Mouse (Mus musculus): Measurements from ENCODE around the gene Thumpd2. TPM values are rescaled to one million over a fixed set of nuclear protein-coding genes. Genes with fewer than 3 reads are reported as not detected.

The Thumpd2 gene
- 12.4 and 13.5 TPM in 2 replicates for polyA plus RNA-seq (2015; fragmentation: Nextera tagmentation; extraction: Ambion mirVana)

DNA sequence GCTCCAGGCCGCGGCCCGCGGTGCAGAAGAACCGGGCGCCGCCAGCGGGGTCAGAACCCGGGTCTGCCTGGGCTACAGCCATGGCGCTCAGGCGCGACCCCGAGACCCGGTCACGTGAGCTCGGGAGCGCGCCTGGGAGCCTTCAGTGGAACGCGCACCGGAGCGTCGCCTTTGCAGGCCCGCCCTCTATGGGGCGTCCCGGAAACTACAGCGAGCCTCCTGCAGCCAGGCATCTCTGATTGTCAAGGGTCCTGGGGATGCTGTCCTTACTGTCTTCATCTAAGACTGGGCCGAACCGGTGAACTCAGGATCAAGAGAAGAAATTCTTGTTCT, at the start of gene Thumpd2:
Thumpd2 (minus strand) TSS at position 104 of the 333 bp plus-strand sequence.
- WGBS, result 1% methylated on average over 29 of the region's 29 CpGs
- peak; percentile 89 for ATAC-seq (ENCODE audit: insufficient number of reproducible peaks, low FRiP score, low TSS enrichment, low read depth)
- 0 out of 2 replicates have a peak, but pooled peaks cover 6% of the 10 kb centered on the region for H3K4me1 ChIP-seq
- peak within 1 kb of the TSS; percentile 70 for H3K27ac ChIP-seq (replicated peaks)
- no peaks in the 10 kb centered on the region for H3K27me3 ChIP-seq
- H3K4me3 ChIP-seq (replicated peaks), result peak within 1 kb of the TSS; percentile 98
- H3K36me3 ChIP-seq, result no peaks in the 10 kb centered on the region
- H3K4me2 ChIP-seq (replicated peaks), result peak within 1 kb of the TSS; percentile 54
- H3K9me3 ChIP-seq (replicated peaks), result no peaks in the 10 kb centered on the region
- peak within 1 kb of the TSS; percentile 91 for H3K9ac ChIP-seq

DNA sequence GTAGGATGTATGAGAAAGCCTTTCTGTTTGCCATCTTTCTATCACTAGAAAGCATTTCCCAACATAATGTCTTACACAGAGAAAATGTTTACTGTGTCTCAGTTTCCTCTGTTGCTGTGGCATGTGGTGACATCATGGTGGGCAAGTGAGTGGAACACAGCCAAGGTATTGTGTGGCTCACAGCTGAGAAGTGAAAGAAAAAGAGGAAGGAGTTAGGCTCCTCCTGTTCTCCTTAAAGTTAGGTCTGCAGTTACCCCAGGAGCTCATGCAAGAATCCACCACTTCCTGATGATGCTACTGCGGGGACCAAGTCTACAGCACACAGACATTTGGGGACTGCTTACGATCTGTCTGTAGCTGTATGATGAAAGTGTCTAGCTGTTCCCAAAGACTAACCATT, 39.4 kb upstream of the Thumpd2 start:
- Histone ChIP-seq H3K27ac (replicated peaks) (no peak overlapping the region), H3K4me3 (replicated peaks) (no peak overlapping the region)
- WGBS, result 81% methylated on average over 2 of the region's 2 CpGs

DNA sequence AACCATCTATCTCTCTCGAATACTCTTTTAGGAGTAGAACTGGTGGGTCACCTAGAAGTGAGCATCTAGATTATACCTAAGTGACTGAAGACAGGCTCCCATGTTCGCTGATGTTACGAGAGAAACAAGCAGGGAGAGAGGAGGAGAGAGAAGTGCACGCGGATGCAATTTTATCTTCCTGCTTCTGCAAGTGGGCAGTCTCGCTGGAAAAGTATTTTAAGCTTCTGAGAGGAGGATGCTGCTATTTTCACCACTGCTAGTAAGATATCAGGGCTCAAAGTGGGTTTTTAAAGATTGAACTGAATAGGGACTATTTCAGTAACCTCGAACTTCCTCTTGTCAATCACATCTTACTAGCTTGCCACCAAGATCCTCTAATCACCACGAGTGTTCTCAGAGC, 38.0 kb upstream of the Thumpd2 start:
- Histone ChIP-seq H3K9ac (no peak overlapping the region), H3K9me3 (replicated peaks) (no peaks in the 10 kb centered on the region), H3K36me3 (no peaks in the 10 kb centered on the region), H3K27me3 (no peaks in the 10 kb centered on the region), H3K4me3 (replicated peaks) (no peak overlapping the region), H3K4me1 (no peaks in the 10 kb centered on the region), H3K4me2 (replicated peaks) (no peak overlapping the region), H3K27ac (replicated peaks) (no peak overlapping the region)
- 57% methylated on average over 8 of the region's 8 CpGs for WGBS
- ATAC-seq (ENCODE audit: insufficient number of reproducible peaks, low FRiP score, low TSS enrichment, low read depth), result no peak

More for the DNA sequence above, 39.4 kb upstream of the Thumpd2 start:
- no peaks in the 10 kb centered on the region for H3K27me3 ChIP-seq
- no peak overlapping the region for H3K4me2 ChIP-seq (replicated peaks)
- no peak overlapping the region for H3K9ac ChIP-seq
- no peak for ATAC-seq (ENCODE audit: insufficient number of reproducible peaks, low FRiP score, low TSS enrichment, low read depth)
- no peaks in the 10 kb centered on the region for H3K36me3 ChIP-seq
- no peaks in the 10 kb centered on the region for H3K4me1 ChIP-seq
- H3K9me3 ChIP-seq (replicated peaks), result no peaks in the 10 kb centered on the region

DNA sequence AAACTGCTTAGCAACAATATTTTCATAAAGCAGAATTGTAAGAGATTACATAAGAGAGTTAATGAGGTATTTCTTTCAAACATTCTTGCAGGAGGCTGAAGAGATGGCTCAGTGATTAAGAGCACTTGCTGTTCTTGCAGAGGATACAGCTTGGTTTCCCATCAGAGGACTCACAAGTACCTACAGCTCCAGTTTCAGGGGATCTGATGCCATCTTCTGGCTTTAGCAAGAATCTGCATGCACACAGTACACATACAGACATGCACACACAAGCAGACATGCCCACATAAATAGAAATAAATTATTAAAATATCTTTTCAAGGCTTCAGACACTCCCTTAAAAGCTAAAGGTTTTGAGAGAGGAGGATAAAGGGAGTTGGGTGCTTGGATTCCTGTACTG, 33.6 kb upstream of the Thumpd2 start:
- no peaks in the 10 kb centered on the region for H3K4me1 ChIP-seq
- ATAC-seq (ENCODE audit: insufficient number of reproducible peaks, low FRiP score, low TSS enrichment, low read depth), result no peak
- no peak overlapping the region for H3K27ac ChIP-seq (replicated peaks)
- H3K9me3 ChIP-seq (replicated peaks), result no peaks in the 10 kb centered on the region
- H3K4me3 ChIP-seq (replicated peaks), result no peak overlapping the region
- no peaks in the 10 kb centered on the region for H3K36me3 ChIP-seq
- no peak overlapping the region for H3K9ac ChIP-seq
- H3K27me3 ChIP-seq, result no peaks in the 10 kb centered on the region
- H3K4me2 ChIP-seq (replicated peaks), result no peak overlapping the region

DNA sequence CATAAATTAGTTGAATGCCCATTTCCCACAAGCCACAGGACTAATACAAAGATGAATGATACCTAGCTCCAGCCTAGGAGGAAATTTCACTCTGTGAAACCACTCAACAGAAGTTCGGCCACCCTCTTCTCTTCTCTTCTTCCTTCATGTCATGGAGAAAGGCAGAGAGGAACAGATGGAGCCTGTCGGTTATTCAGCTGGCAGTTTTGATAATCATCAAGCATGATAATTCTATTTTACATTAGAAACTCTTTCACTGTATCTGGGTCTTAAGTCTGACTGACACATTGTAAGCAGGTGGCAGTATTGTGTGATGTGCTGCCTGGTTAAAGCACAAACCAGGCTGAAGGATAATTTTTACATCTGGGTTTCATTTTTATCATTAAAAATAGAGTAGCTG, 31.6 kb upstream of the Thumpd2 start:
- Histone ChIP-seq H3K27me3 (no peaks in the 10 kb centered on the region), H3K27ac (replicated peaks) (no peak overlapping the region), H3K4me2 (replicated peaks) (no peak overlapping the region), H3K36me3 (no peaks in the 10 kb centered on the region), H3K4me1 (no peaks in the 10 kb centered on the region), H3K4me3 (replicated peaks) (no peak overlapping the region), H3K9me3 (replicated peaks) (no peaks in the 10 kb centered on the region), H3K9ac (no peak overlapping the region)
- 57% methylated on average over 2 of the region's 2 CpGs for WGBS
- ATAC-seq (ENCODE audit: insufficient number of reproducible peaks, low FRiP score, low TSS enrichment, low read depth), result no peak

DNA sequence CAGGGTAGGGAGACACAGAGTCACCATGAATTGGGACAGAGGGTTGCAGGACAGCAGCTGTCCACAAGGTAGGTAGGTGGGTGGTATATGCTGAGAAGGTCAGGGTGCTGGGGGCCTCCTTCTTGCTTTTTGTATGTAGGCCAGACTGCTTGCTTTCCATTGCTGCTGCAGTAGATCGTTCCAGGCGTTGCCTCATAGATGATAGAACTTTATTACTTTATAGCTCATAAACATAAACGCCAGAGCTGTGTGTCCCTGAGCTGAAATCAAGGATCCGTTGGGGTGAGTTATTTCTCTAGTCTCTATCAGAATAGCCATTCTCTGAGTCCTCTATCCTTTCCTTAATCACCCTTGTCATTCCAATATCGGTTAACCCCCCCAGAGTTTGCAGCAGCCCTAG, 27.9 kb upstream of the Thumpd2 start:
- Histone ChIP-seq H3K9ac (no peak overlapping the region), H3K4me2 (replicated peaks) (no peak overlapping the region), H3K4me3 (replicated peaks) (no peak overlapping the region), H3K9me3 (replicated peaks) (no peaks in the 10 kb centered on the region), H3K4me1 (no peaks in the 10 kb centered on the region), H3K36me3 (no peaks in the 10 kb centered on the region), H3K27ac (replicated peaks) (no peak overlapping the region), H3K27me3 (no peaks in the 10 kb centered on the region)
- WGBS, result 87% methylated on average over 5 of the region's 5 CpGs
- ATAC-seq (ENCODE audit: insufficient number of reproducible peaks, low FRiP score, low TSS enrichment, low read depth), result no peak

DNA sequence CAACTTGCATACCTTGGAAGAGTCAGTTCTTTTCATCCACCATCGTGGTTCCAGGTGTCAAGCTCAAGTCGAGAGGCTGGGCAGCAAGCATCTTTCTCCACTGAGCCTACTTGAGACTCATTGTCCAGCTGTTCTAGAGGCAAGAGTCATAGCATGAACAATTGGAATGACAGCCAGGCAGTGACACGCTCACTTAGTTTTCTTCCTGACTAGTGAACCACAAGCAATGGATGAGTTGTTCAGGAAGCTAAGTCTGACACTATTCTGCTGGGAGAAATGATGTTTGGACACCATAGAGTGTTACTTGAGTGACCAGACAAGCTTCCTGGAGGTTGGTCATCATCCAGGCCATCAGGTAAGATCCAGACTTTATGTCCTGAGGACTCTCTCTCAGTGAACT, 24.0 kb upstream of the Thumpd2 start:
- no peak overlapping the region for H3K4me2 ChIP-seq (replicated peaks)
- no peaks in the 10 kb centered on the region for H3K36me3 ChIP-seq
- no peaks in the 10 kb centered on the region for H3K4me1 ChIP-seq
- H3K27ac ChIP-seq (replicated peaks), result no peak overlapping the region
- 56% methylated on average over 3 of the region's 3 CpGs for WGBS
- ATAC-seq (ENCODE audit: insufficient number of reproducible peaks, low FRiP score, low TSS enrichment, low read depth), result no peak
- H3K27me3 ChIP-seq, result no peaks in the 10 kb centered on the region
- H3K4me3 ChIP-seq (replicated peaks), result no peak overlapping the region
- H3K9ac ChIP-seq, result no peak overlapping the region
- H3K9me3 ChIP-seq (replicated peaks), result no peaks in the 10 kb centered on the region

DNA sequence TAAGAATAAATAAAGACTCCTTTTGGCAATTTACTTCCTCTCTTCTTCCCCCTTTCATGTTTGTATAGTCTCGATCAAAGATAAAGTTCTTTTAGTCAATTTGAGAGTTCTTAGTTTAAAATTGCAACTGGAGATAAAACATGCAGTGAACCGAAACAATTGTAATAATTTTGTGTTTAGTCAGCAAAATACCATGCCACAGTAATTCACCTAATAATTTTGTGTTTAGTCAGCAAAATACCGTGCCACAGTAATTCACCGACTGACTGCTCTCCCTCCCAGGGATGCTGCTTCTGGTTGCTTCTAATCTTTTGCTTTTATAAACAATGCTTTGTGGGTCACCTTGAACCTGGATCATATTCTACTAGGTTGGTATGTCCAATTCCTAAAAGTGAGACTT, 22.9 kb upstream of the Thumpd2 start:
- H3K4me2 ChIP-seq (replicated peaks), result no peak overlapping the region
- no peaks in the 10 kb centered on the region for H3K36me3 ChIP-seq
- no peak overlapping the region for H3K4me3 ChIP-seq (replicated peaks)
- no peak for ATAC-seq (ENCODE audit: insufficient number of reproducible peaks, low FRiP score, low TSS enrichment, low read depth)
- no peaks in the 10 kb centered on the region for H3K9me3 ChIP-seq (replicated peaks)
- no peak overlapping the region for H3K27ac ChIP-seq (replicated peaks)
- WGBS, result 75% methylated on average over 4 of the region's 4 CpGs
- no peaks in the 10 kb centered on the region for H3K4me1 ChIP-seq
- no peak overlapping the region for H3K9ac ChIP-seq
- no peaks in the 10 kb centered on the region for H3K27me3 ChIP-seq

DNA sequence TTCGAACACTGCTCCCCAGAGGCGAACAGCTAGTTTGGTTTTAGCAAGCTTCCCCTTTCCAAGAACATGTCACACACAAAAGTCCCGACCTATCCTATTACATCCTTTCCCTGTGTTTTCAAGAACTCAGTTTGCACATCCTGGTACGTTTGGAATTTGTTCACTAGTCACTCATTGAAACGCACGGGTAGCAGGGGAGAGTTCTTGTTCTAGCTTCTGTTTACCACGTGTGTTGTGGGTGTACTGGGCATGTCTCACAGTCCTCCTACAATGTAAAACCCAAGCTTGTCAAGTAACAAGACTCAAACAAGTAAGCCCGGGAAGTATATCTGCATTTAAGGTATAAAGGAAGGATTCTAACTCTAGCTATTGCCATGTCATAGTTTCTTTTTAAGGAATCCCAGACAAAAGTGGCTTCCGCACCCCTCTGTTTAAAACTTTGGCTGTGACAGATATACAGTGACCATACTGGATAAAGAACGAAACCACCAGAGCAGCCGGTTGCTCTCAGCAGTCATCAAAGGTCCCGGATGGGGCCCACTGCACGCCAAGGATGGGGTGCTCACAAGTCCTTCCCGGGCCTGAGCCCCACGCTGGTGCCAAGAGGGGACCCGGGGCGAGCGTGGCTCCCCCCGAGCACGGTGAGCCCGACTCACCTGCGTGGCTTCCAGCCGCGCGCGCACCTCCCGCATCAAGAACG, 453 bp downstream of the Thumpd2 start:
- H3K9ac ChIP-seq, result peak overlapping the region; percentile 91
- H3K4me1 ChIP-seq, result 0 out of 2 replicates have a peak, but pooled peaks cover 6% of the 10 kb centered on the region
- ATAC-seq (ENCODE audit: insufficient number of reproducible peaks, low FRiP score, low TSS enrichment, low read depth), result peak; percentile 79
- no peaks in the 10 kb centered on the region for H3K36me3 ChIP-seq
- H3K9me3 ChIP-seq (replicated peaks), result no peaks in the 10 kb centered on the region
- H3K4me2 ChIP-seq (replicated peaks), result peak overlapping the region; percentile 54
- peak overlapping the region; percentile 98 for H3K4me3 ChIP-seq (replicated peaks)
- 8% methylated on average over 28 of the region's 28 CpGs for WGBS
- no peaks in the 10 kb centered on the region for H3K27me3 ChIP-seq
- peak overlapping the region; percentile 70 for H3K27ac ChIP-seq (replicated peaks)

DNA sequence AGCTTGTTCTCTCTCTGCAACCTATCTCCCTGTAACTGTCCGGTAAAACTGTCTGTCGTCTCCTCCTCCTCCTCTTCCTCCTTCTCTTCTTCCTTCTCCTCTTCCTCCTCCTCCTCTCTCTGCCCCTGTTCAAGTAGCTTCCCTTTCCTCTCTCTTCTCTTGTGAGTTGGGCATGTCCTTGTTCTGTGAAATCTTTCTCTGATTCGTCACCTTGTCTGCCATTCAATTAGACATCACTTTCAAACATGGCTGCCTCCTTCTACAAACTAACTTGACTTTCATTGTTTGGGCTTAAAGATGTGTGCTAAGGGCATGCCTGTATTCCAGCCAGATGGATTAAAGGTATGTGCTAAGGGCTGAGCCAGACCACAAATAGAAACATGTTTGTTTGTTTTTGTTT, 1.5 kb downstream of the Thumpd2 start:
- Histone ChIP-seq H3K4me3 (replicated peaks) (no peak overlapping the region), H3K9me3 (replicated peaks) (no peaks in the 10 kb centered on the region), H3K36me3 (no peaks in the 10 kb centered on the region), H3K9ac (no peak overlapping the region), H3K27ac (replicated peaks) (no peak overlapping the region), H3K4me2 (replicated peaks) (no peak overlapping the region), H3K4me1 (0 out of 2 replicates have a peak, but pooled peaks cover 6% of the 10 kb centered on the region), H3K27me3 (no peaks in the 10 kb centered on the region)
- ATAC-seq (ENCODE audit: insufficient number of reproducible peaks, low FRiP score, low TSS enrichment, low read depth), result no peak
- WGBS, result 90% methylated on average over 3 of the region's 3 CpGs

DNA sequence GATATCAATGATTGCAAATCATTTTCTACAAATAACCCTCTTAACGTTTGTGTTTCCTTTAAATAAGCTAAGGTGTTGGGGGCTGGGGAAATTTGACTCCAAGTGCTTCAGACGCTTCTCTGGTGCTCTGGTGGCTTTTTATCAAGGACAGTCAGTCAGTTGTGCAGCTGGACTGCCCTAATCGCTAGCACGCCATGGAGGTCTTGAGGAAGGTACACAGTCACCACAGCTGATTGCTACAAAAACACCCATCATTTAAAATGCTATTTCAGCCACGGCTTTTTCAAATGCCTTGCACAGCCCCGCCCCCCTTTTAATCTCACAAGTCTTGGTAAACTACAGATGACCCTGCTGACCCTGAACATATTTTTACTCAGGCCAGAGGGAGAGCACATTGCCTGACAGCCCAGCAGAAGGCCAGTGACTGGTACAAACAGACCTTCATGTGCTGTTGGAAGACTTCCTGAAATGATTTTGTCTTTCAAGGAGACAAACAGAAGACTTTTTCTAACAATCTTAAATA, 2.5 kb downstream of the Thumpd2 start:
- no peak for ATAC-seq (ENCODE audit: insufficient number of reproducible peaks, low FRiP score, low TSS enrichment, low read depth)
- H3K9me3 ChIP-seq (replicated peaks), result no peaks in the 10 kb centered on the region
- 54% methylated on average over 6 of the region's 6 CpGs for WGBS
- no peak overlapping the region for H3K4me2 ChIP-seq (replicated peaks)
- no peak overlapping the region for H3K4me3 ChIP-seq (replicated peaks)
- no peaks in the 10 kb centered on the region for H3K27me3 ChIP-seq
- no peak overlapping the region for H3K9ac ChIP-seq
- H3K36me3 ChIP-seq, result no peaks in the 10 kb centered on the region
- H3K27ac ChIP-seq (replicated peaks), result no peak overlapping the region
- 0 out of 2 replicates have a peak, but pooled peaks cover 6% of the 10 kb centered on the region for H3K4me1 ChIP-seq

DNA sequence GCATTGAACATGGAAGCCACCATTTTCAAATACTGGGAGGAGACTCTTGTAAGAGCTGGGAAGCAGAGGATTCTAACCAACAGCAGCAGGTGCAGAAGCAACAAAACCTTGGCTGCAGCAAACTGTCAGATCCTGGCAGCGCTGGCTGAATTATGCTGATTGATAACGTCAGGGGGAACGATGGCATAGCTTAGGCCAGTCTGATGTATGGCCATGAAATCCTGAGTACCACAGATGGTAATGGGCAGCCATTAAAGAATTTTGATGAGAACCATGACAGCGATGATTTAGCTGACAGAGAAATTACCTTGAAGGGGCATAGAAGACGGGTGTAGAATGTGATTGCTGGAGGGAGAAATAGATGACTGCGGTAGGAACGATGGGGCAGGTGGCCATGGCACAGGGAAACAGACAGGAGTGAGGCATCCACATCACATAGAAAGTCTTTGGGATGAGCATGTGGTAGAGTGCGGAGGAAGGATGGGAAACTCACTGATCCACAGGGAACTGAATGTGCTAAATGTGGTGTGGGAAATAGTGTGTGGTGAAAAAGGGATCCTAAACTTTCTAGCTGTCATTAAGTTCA, 8.0 kb downstream of the Thumpd2 start:
- H3K9me3 ChIP-seq (replicated peaks), result no peaks in the 10 kb centered on the region
- H3K27ac ChIP-seq (replicated peaks), result no peak overlapping the region
- H3K9ac ChIP-seq, result no peak overlapping the region
- H3K27me3 ChIP-seq, result no peaks in the 10 kb centered on the region
- H3K4me3 ChIP-seq (replicated peaks), result no peak overlapping the region
- 73% methylated on average over 8 of the region's 8 CpGs for WGBS
- no peaks in the 10 kb centered on the region for H3K4me1 ChIP-seq
- no peak for ATAC-seq (ENCODE audit: insufficient number of reproducible peaks, low FRiP score, low TSS enrichment, low read depth)
- peaks cover 19% of the 10 kb centered on the region for H3K36me3 ChIP-seq
- no peak overlapping the region for H3K4me2 ChIP-seq (replicated peaks)

Measured in embryonic facial prominence, embryonic 15.5 days (tissue).